Mouse (Mus musculus) intestine, embryonic 15.5 days (tissue): ENCODE data around the gene Zfp974. TPM values are rescaled to one million over a fixed set of nuclear protein-coding genes. Genes with fewer than 3 reads are reported as not detected.

Source experiments
- ATAC-seq: fragments of 200-750 bp; cut with Nextera tagmentation; 2 replicates; pipeline ENCODE4 v1.8.0; 2017; ENCODE audit warnings: moderate TSS enrichment, moderate library complexity
- H3K27ac ChIP-seq: fragments of 300-500 bp; sonication (generic); 2 replicates; pipeline ENCODE4 v1.5.1; 2015; ENCODE audit warnings: mild to moderate bottlenecking, inconsistent platforms
- H3K27me3 ChIP-seq: fragments of 300-500 bp; sonication (generic); replicated peaks from 2 replicates; pipeline ENCODE4 v1.6.1; 2015; ENCODE audit warnings: inconsistent platforms
- H3K36me3 ChIP-seq: fragments of 300-500 bp; sonication (generic); 2 replicates; pipeline ENCODE4 v1.6.1; 2015; ENCODE audit warnings: inconsistent platforms
- H3K4me1 ChIP-seq: fragments of 300-500 bp; sonication (generic); replicated peaks from 2 replicates; pipeline ENCODE4 v1.6.1; 2015; ENCODE audit warnings: inconsistent platforms
- H3K4me2 ChIP-seq: fragments of 300-500 bp; sonication (generic); replicated peaks from 2 replicates; pipeline ENCODE4 v1.6.1; 2015; ENCODE audit warnings: mild to moderate bottlenecking, inconsistent platforms
- H3K4me3 ChIP-seq: fragments of 300-500 bp; sonication (generic); replicated peaks from 2 replicates; pipeline ENCODE4 v1.5.1; 2015; ENCODE audit warnings: inconsistent platforms
- H3K9ac ChIP-seq: fragments of 300-500 bp; sonication (generic); 2 replicates; pipeline ENCODE4 v1.6.1; 2015; ENCODE audit warnings: inconsistent platforms
- H3K9me3 ChIP-seq: fragments of 300-500 bp; sonication (generic); 2 replicates; pipeline ENCODE4 v1.6.1; 2016; ENCODE audit warnings: inconsistent platforms
- WGBS: fragments of 180-500 bp; shearing (Covaris S2); methylation state at CpG from one replicate; pipeline ENCODE4 v1.1.7; 2015; 5-methylcytosine and 5-hydroxymethylcytosine counted together
- polyA plus RNA-seq: library from polyadenylated mRNA; unstranded; fragments of >200 nt; fragmentation: Nextera tagmentation; extraction: Ambion mirVana; gene quantifications from 2 replicates; pipeline ENCODE4 v1.2.1, GENCODE M21; 2015

The Zfp974 gene
- polyA plus RNA-seq, 1 experiment from 2014 or later, result 6.1 TPM

DNA sequence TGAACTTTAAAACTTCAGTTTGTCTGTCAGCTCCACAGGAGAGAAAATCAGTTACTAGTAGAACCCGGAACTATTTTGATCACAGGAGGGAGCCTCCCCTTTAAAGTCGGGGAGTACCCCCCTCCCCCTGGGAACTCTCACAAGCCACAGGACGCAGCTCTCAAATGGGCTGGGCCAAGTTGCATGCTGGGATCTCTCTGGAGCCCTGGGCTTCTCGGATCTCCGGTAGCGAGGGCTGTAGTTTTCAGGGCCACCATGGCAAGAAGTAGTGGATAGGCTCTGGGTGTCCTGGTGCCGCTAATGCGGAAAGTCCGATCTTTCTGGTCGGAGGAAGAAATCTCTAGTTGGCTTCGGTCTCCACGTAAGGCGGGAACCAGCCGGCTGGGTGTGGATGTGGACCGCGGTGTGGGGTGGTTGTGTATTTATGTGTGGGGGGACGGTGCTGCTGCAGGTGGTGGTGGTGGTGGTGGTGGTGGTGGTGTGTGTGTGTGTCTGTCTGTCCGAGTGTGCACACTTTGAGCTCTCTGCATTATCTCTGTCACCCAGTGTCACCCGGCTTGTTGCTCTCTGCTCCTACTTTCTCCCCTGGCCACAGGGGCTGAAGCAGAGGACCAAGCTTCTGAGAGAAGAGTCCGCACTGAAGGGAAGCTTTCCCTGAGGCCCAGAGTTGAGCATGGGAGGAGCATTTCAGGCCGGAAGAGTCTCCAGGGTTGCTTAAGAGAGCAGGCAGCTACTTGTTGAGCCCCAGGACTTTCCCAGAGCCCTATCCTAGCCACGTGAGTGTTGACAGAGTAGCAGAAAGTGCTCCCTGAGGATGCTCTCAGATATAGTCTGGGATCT lies 68.6 kb downstream of the Zfp974 start:
- Histone ChIP-seq H3K27me3 (no peaks in the 10 kb centered on the region), H3K9me3 (no peaks in the 10 kb centered on the region), H3K4me1 (0 out of 2 replicates have a peak, but pooled peaks cover 5% of the 10 kb centered on the region), H3K4me3 (peak overlapping the region; percentile 62), H3K4me2 (peak overlapping the region; percentile 78), H3K9ac (peak overlapping the region; percentile 61), H3K36me3 (peaks cover 8% of the 10 kb centered on the region; the same call in 1 of the 2 replicates), H3K27ac (peak overlapping the region; percentile 94)
- ATAC-seq, result peak; percentile 97
- under 1% methylated on average over 22 of the region's 22 CpGs for WGBS

DNA sequence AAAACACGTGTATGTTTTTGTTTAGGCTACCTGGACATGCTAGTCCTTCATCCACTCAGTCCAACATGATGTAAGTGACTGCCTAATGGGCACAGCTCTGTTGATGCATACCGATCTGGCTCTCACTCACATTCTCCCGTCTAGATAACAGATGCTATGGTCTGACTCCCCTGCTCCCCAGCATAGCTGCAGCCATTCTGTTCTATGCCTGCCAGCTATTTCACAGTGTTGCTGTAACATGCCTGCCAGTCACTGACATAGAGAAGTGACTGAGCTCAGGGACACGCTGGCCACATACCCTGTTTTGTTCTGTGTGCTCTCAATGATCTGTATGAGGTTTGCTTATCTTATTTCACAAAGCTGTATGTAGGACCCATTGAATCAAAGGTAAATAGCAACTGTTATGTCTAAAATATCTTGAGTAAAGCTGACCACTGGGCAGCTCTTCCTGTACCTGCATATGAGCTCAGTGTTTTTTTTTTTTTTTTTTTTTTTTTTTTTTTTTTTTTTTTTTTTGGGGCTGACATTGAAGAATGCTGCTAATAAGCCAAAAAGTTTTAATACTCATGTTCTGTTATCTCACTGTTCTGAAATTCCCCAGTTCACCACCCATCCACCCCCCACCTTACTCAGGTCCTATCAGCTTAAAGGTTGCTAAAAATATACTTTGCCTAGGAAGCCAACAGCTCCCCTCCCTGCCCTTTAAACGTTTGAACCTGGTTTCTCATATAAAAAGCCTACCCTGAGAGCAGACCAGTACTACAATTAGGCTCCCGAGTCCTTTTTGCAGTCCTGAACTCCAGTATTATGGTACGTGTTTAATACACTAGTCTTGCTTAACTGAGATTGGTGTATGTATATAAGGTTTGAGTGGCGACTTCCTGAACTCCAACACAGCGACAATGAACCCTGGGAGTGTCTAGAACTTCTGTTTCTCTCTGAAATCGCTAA lies 69.7 kb downstream of the Zfp974 start:
- peaks cover 8% of the 10 kb centered on the region; the same call in 1 of the 2 replicates for H3K36me3 ChIP-seq
- peak overlapping the region; percentile 78 for H3K4me2 ChIP-seq
- peak overlapping the region; percentile 62 for H3K4me3 ChIP-seq
- 0 out of 2 replicates have a peak, but pooled peaks cover 5% of the 10 kb centered on the region for H3K4me1 ChIP-seq
- ATAC-seq, result peak; percentile 77
- H3K9me3 ChIP-seq, result no peaks in the 10 kb centered on the region
- WGBS, result 18% methylated on average over 10 of the region's 10 CpGs
- peak overlapping the region; percentile 94 for H3K27ac ChIP-seq
- H3K27me3 ChIP-seq, result no peaks in the 10 kb centered on the region
- H3K9ac ChIP-seq, result peak overlapping the region; percentile 61

Other genes starting within 250 kb of the Zfp974 start
- 2.8 and 3.3 TPM in 2 replicates for gene Zfp607b, start 240.1 kb downstream of the Zfp974 start, polyA plus RNA-seq
- gene Zfp60, start 198.1 kb downstream of the Zfp974 start, polyA plus RNA-seq, result 24.3 and 25.0 TPM in 2 replicates
- 1.6 and 1.8 TPM in 2 replicates for gene Zfp626, start 122.3 kb downstream of the Zfp974 start, polyA plus RNA-seq
- gene Zfp59, start 90.9 kb downstream of the Zfp974 start, polyA plus RNA-seq, result 5.9 and 6.4 TPM in 2 replicates
- 3.4 and 3.9 TPM in 2 replicates for gene Zfp607a, start 71.9 kb downstream of the Zfp974 start, polyA plus RNA-seq
- gene Zfp780b, start 49.7 kb upstream of the Zfp974 start, polyA plus RNA-seq, result 13.7 and 14.4 TPM in 2 replicates
- gene Zfp850, start 84.7 kb upstream of the Zfp974 start, polyA plus RNA-seq, result 2.8 and 3.6 TPM in 2 replicates
- 247 and 249 TPM in 2 replicates for gene Psmc4, start 120.6 kb upstream of the Zfp974 start, polyA plus RNA-seq
- 99.5 and 129 TPM in 2 replicates for gene Fcgbp, start 141.8 kb upstream of the Zfp974 start, polyA plus RNA-seq
- 0.03 and 0.09 TPM in 2 replicates for gene 9530053A07Rik, start 200.0 kb upstream of the Zfp974 start, polyA plus RNA-seq
- 133 and 140 TPM in 2 replicates for gene Fbl, start 240.2 kb upstream of the Zfp974 start, polyA plus RNA-seq